Mouse (Mus musculus) telencephalon, adult 2 months (tissue): Measurements from ENCODE around the gene Ddah2.

Experiments used
- DNase-seq: peaks from one replicate; pipeline ENCODE4 v3.0.0-alpha.2; 2011; ENCODE audit warnings: low read depth, low spot score

Ddah2 gene

DNA sequence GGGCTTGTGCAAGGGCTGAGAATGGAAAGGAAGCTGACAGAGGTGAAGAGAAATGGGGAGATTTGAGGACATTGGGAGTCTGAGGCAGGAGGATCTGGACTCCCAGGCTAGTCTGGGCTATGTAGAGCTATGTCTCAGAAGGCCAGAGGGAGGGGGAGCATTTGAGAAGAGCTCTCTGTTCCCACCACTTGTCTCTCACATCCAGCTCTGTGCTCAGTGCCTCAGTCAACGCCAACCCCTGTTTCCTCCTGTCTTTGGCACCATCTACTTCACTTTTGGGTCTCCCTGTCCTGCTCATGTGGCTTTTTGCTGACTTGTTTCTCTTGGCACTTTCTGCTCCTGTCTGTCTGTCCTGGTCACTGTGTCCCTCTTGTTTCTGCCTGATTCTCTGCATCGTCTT lies 18.4 kb downstream of the Ddah2 start:
- DNase-seq, result no peak

DNA sequence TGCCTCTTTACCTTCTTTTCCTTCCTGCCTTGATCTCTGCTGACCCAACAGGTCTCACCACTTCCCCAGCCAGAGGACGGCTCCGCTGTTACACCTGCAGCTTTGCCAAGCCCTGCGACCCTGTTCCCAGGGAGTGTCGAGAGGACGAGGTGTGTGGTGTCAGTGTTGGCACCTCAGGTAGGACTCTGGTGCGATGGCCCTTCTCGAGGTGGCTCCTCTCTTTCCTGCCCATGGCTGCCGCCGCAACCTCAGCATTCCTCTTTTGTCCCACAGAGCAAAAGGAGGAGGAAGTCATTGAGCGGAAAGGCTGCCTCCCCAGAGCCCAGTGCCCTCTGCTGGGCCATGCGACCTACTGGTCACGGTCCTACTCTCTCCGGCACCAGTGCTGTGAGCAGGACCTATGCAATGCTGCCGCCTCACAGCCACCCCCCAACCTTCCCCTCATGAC lies 19.0 kb downstream of the Ddah2 start, which contains the start of gene Ly6g6d:
Ly6g6d (minus strand) TSS at position 280 of the 448 bp plus-strand sequence.
- no peak for DNase-seq

DNA sequence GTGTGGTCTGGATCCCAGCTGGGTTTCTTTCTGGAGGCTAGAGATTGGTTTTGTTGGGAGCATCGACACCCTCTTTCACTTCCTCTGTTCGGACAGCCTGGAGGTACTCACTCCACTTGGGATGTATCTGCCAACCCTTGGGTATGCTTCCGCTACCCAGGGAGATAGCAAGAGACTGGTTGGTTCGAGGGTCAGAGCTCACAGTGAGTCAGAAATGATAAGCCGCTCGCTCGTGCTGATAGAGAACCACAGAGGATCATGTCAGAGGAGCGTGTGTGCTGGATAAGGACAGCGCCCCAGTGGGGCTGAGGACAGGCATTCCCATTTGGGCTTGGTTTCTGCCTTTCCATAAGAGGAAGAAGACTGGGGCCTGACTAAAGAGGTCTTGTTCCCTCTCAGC lies 20.9 kb downstream of the Ddah2 start:
- DNase-seq, result no peak

DNA sequence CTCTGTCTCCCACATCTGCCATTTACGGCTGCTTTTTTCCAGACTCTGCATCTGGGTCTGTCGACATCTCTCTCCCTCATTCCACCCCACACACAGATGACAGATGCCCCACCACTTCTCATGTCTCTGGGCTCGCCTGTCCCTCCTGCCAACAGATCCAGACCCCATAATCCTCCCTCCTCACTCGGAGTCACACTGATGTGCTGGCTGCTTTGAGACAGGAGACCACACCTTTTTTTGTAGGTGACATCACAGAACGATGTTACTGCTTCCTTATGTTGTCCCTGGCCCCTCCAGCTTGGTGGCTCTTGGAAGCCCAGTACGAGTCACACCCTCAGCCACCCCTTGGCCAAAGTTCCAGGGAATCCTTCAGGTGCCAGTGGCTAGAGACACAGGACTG lies 21.4 kb downstream of the Ddah2 start:
- no peak for DNase-seq

DNA sequence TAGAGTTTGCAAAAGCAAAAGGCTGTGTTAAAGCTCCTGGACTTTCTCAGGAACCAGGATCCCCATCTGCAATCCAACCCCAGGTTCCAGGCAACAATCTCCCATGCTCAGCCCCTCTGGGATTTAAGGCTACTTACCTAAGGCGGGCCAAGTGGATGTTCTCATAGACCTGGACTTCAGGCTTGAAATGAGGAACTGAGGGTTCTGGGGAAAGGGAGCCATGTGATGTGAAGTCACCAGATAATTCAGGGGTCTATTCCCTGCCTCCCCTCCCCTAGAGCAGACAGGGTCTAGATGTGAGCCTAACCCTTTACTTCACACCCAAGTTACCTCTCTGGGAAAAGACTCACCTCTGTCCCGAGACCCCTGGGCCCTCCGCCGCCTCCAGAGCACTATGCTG lies 21.9 kb downstream of the Ddah2 start:
- DNase-seq, result no peak

GRCm38 (mm10) chr17:35082841-35083576 lies 24.2 kb downstream of the Ddah2 start:
- DNase-seq, result no peak

DNA sequence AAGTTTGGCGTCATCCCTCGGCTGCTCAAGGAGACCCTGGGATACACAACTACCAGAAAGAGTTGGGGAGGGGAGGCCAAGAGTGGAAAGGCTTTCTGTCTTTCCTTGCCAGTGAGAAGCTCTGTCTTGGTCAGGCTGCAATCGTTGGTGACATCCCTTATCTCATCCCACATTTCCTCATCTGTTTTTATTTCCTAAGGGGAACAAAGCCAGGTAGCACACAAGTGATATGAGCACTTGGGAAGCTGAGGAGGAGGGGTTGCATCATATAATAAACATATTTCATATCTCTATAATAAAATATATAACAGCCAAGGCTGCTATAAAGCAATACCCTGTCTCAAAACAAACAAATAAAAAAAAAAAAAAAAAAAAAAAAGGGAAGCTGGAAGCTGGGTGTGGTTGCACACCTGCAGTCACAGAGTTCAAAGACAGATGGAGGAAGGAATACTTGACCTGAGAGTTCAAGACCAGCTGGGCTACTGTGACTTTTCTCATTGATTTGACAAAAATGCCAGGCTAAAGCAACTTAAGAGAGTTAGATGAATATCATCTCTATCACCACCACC lies 25.2 kb downstream of the Ddah2 start:
- DNase-seq, result no peak

- DNase-seq, result no peak
Observed at GRCm38 (mm10) chr17:35085208-35085865, 26.5 kb downstream of the Ddah2 start, which contains the start of gene Ly6g6f. Gene Ly6g6f (minus strand): TSS chr17:35085610.

- no peak for DNase-seq
Observed at GRCm38 (mm10) chr17:35088151-35088550, 29.3 kb downstream of the Ddah2 start.

GRCm38 (mm10) chr17:35088825-35089644 lies 30.2 kb downstream of the Ddah2 start, which contains the start of gene Abhd16a:
Gene Abhd16a (plus strand): TSS chr17:35089263.
- DNase-seq, result peak; percentile 85

- DNase-seq, result no peak
Observed at GRCm38 (mm10) chr17:35090166-35090932, 31.5 kb downstream of the Ddah2 start.

DNA sequence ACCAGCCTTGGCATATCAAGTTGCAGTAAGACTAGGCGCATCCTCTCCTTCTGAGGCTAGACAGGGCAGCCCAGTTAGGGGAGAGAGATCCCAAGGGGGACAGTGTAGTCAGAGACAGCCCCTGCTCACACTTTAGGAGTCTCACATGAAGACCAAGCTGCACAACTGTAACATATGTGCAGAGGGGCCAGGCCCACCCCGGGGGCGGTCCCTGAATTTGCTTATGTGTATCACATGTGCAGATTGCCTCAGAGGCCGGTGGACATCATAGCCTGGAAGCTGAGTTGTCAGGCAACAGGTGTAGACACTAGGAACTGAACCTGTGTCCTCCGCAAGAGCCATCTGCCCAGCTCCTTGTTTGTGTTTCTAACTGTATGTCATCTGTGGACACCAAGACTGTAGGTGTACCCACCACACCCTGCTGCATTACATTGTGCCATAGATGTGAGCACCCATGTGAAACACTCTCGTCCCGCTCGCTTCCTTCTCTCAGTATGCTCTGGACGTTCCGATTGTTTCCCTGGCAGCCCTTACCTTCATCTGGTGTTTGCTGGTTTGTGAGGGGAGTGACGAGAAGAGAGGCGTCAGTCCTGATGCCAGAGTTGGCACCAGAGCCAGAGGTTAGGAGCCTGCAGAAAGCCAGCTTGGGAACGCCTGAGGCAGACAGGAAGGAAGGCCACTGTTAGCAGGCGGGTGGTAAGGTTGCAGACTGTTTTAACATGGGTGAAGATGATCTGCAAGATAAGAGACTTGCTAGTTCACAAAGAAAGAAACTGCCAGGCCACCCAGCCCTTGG lies 33.8 kb downstream of the Ddah2 start:
- DNase-seq, result no peak

GRCm38 (mm10) chr17:35094475-35095365 lies 35.9 kb downstream of the Ddah2 start:
- DNase-seq, result no peak

DNA sequence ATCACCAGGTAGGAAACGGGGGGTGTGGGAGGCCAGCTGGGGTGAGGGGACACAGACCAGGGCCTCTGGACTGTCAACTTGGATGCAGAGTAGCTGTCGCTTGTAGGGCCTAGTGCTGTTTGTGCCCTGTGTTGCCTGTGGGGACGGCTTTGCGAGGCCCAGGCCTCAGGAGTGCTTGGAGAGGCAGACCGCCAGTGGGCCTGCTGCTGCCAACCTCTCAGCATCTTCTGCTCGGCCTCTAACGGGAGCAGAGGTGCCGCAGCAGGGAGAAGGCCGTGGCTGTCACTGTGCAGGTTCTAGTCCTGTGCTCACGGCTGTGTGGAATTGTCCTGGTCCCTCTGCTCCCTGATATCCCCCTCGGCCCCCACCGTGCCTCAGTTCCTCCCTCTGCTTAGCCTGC lies 37.8 kb downstream of the Ddah2 start:
- no peak for DNase-seq

DNA sequence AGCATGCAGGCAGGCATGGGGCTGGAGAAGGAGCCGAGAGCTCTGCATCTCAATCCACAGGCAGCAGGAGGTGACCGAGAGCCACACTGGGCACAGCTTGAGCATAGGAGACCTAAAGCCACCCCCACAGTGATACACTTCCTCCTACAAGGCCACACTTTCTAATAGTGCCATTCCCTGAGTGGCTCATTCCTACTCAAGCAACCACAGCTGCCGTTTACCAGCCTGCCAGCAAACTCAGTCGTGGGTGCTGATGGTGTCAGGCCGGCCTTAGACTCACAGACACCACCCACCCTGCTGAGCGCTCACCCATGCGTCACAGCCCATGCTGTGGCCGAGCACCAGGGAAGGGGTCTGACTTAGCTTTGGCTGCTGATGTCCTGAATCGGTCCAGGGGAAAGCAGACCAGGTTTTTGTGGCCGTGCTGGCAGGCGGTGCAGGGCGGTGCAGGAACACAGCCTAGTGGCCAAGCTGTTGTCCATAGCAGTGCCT lies 38.4 kb downstream of the Ddah2 start:
- DNase-seq, result peak; percentile 55

- no peak for DNase-seq
Observed at GRCm38 (mm10) chr17:35100196-35100765, 41.4 kb downstream of the Ddah2 start.

GRCm38 (mm10) chr17:35101161-35101560 lies 42.3 kb downstream of the Ddah2 start:
- DNase-seq, result no peak

GRCm38 (mm10) chr17:35102299-35102698 lies 43.5 kb downstream of the Ddah2 start:
- DNase-seq, result no peak
